Mouse (Mus musculus) adrenal gland, postnatal 4 days (tissue): Measurements from ENCODE around the gene Farsa. TPM values are rescaled to one million over a fixed set of nuclear protein-coding genes. Genes with fewer than 3 reads are reported as not detected.
"Not testable (repeated sequence)": the region's sequence is repeated elsewhere in the genome, so short reads cannot be mapped to it uniquely, and the experiment has no call there.

Experiments used
- DNase-seq, 2 experiments: peaks; one replicate each; pipeline ENCODE4 v3.0.0; 2021 to 2022; ENCODE audit warnings: low spot score in 2 of 2, mixed read lengths in 2 of 2
- long read RNA-seq, 2 experiments: library from polyadenylated mRNA; stranded (forward); transcript quantifications; one replicate each; pipeline ENCODE4 v2.0.0; 2021
- total RNA-seq, 2 experiments: library from RNA; stranded (reverse); gene quantifications; 2 replicates each; pipeline ENCODE4 v1.2.3; 2021

Farsa gene
- total RNA-seq = 10 to 100 TPM; 61.0 to 63.6 TPM
- long read RNA-seq, experiment 1, transcript Farsa-201 (13 exons, 1,826 nt) = major isoform, 31 of 51 reads
- long read RNA-seq, experiment 1, partial matches to known transcripts = 4 of 51 reads
- long read RNA-seq, experiment 1, other reads (novel, unspliced or antisense) = 10 of 51 reads
- long read RNA-seq, experiment 2, transcript Farsa-201 (13 exons, 1,826 nt) = major isoform, 83 of 116 reads
- long read RNA-seq, experiment 2, partial matches to known transcripts = 4 of 116 reads
- long read RNA-seq, experiment 2, other reads (novel, unspliced or antisense) = 26 of 116 reads

GRCm38 (mm10) chr8:84856864-84857441 is at the start of gene Farsa:
TSS of gene Farsa (plus strand) at chr8:84856989.
- peak; percentile 75 to 83 for DNase-seq

- DNase-seq = no peak
Observed at GRCm38 (mm10) chr8:84809109-84809940, 47.5 kb upstream of the Farsa start.

GRCm38 (mm10) chr8:84809941-84810280 is 46.9 kb upstream of the Farsa start:
- no peak for DNase-seq

- DNase-seq = peak; percentile 92 to 97
Observed at GRCm38 (mm10) chr8:84810896-84811295, 45.9 kb upstream of the Farsa start.

GRCm38 (mm10) chr8:84811303-84811702 is 45.5 kb upstream of the Farsa start:
- DNase-seq = no peak

- peak in 1 of 2 experiments; percentile 69 for DNase-seq
Observed at GRCm38 (mm10) chr8:84813059-84813458, 43.7 kb upstream of the Farsa start.

- no peak for DNase-seq
Observed at GRCm38 (mm10) chr8:84813830-84814229, 43.0 kb upstream of the Farsa start.

- DNase-seq = no peak
Observed at GRCm38 (mm10) chr8:84814240-84814554, 42.6 kb upstream of the Farsa start.

- DNase-seq = no peak
Observed at GRCm38 (mm10) chr8:84814555-84815441, 42.0 kb upstream of the Farsa start.

GRCm38 (mm10) chr8:84815547-84815946 is 41.2 kb upstream of the Farsa start:
- peak; percentile 93 to 99 for DNase-seq

- no peak for DNase-seq
Observed at GRCm38 (mm10) chr8:84816117-84816516, 40.7 kb upstream of the Farsa start.

GRCm38 (mm10) chr8:84822723-84823122 is 34.1 kb upstream of the Farsa start, which contains the start of gene Dand5:
TSS of gene Dand5 (minus strand) at chr8:84822823.
- DNase-seq = no peak

- no peak for DNase-seq
Observed at GRCm38 (mm10) chr8:84823653-84824052, 33.1 kb upstream of the Farsa start.

- no peak for DNase-seq
Observed at GRCm38 (mm10) chr8:84825636-84826035, 31.2 kb upstream of the Farsa start.

GRCm38 (mm10) chr8:84826518-84826917 is 30.3 kb upstream of the Farsa start:
- DNase-seq = not testable (repeated sequence)

GRCm38 (mm10) chr8:84831490-84831889 is 25.3 kb upstream of the Farsa start, which contains the start of gene Gadd45gip1:
TSS of gene Gadd45gip1 (plus strand) at chr8:84831522.
- no peak for DNase-seq

- DNase-seq = peak; percentile 67 to 69
Observed at GRCm38 (mm10) chr8:84832034-84832717, 24.6 kb upstream of the Farsa start.

- no peak for DNase-seq
Observed at GRCm38 (mm10) chr8:84832759-84833742, 23.7 kb upstream of the Farsa start.
